Mouse (Mus musculus) testis, postnatal 14 days (tissue): Measurements from ENCODE around the gene Btbd35f4.
"Not testable (repeated sequence)": the region's sequence is repeated elsewhere in the genome, so short reads cannot be mapped to it uniquely, and the experiment has no call there.

Source experiments
- DNase-seq: peaks from one replicate; pipeline ENCODE4 v3.0.0; 2021; ENCODE audit warnings: low spot score

Gene Btbd35f4

DNA sequence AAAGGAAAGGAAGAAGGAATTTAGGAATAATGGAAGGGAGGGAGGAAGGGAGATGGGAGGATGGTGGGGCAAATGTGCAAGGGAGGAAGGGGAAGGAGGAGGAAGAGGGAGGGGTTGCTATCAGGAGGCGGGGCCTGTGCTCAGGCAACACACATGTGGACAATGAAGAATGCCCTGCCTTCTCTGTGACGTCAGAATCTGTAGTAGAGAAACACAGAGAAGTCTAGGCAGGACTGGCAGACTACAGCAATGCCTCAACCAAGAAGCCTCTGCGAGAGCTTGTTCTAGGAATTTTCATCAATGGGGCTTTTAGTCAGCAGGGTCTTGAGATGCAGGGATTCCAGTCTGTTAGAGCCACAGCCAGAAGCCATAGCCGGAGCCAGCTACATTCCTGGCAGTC, at the start of gene Btbd35f4:
Btbd35f4 (plus strand) TSS at position 301 of the 400 bp plus-strand sequence.
- not testable (repeated sequence) for DNase-seq

GRCm38 (mm10) chrX:4840016-4840415, 39.7 kb downstream of the Btbd35f4 start:
- not testable (repeated sequence) for DNase-seq
